Mouse (Mus musculus): ENCODE results near the gene Ncbp1.
A peak's percentile ranks its signal among the peaks of the same experiment; 100 is the strongest.

The Ncbp1 gene

GRCm38 (mm10) chr4:46129311-46130004, 9.0 kb upstream of the Ncbp1 start:
- DNase-seq (ENCODE audit: low read depth, low spot score) = no peak

- peak; percentile 62 for DNase-seq (ENCODE audit: low read depth, low spot score)
These were observed 8.2 kb upstream of the Ncbp1 start for GRCm38 (mm10) chr4:46130221-46130620.

- no peak for DNase-seq (ENCODE audit: low read depth, low spot score)
These were observed 6.6 kb upstream of the Ncbp1 start for GRCm38 (mm10) chr4:46131791-46132190.

GRCm38 (mm10) chr4:46137629-46138286, 655 bp upstream of the Ncbp1 start:
- DNase-seq (ENCODE audit: low read depth, low spot score) = no peak

- peak; percentile 37 for DNase-seq (ENCODE audit: low read depth, low spot score)
These were observed 5.9 kb downstream of the Ncbp1 start for GRCm38 (mm10) chr4:46144323-46144722.

GRCm38 (mm10) chr4:46146881-46147280, 8.5 kb downstream of the Ncbp1 start:
- no peak for DNase-seq (ENCODE audit: low read depth, low spot score)

- peak; percentile 83 for DNase-seq (ENCODE audit: low read depth, low spot score)
These were observed 13.6 kb downstream of the Ncbp1 start for GRCm38 (mm10) chr4:46151903-46152544.

GRCm38 (mm10) chr4:46164027-46164426, 25.6 kb downstream of the Ncbp1 start:
- no peak for DNase-seq (ENCODE audit: low read depth, low spot score)

- no peak for DNase-seq (ENCODE audit: low read depth, low spot score)
These were observed 27.4 kb downstream of the Ncbp1 start for GRCm38 (mm10) chr4:46165831-46166230.

GRCm38 (mm10) chr4:46171761-46172160, 33.3 kb downstream of the Ncbp1 start:
- no peak for DNase-seq (ENCODE audit: low read depth, low spot score)

- no peak for DNase-seq (ENCODE audit: low read depth, low spot score)
These were observed 37.9 kb downstream of the Ncbp1 start for GRCm38 (mm10) chr4:46176313-46176712.

GRCm38 (mm10) chr4:46177018-46177417, 38.6 kb downstream of the Ncbp1 start:
- DNase-seq (ENCODE audit: low read depth, low spot score) = no peak

- DNase-seq (ENCODE audit: low read depth, low spot score) = no peak
These were observed 39.1 kb downstream of the Ncbp1 start for GRCm38 (mm10) chr4:46177496-46177895.

GRCm38 (mm10) chr4:46181168-46181567, 42.8 kb downstream of the Ncbp1 start:
- no peak for DNase-seq (ENCODE audit: low read depth, low spot score)

GRCm38 (mm10) chr4:46182181-46182580, 43.8 kb downstream of the Ncbp1 start:
- DNase-seq (ENCODE audit: low read depth, low spot score) = peak; percentile 53

- no peak for DNase-seq (ENCODE audit: low read depth, low spot score)
These were observed 47.0 kb downstream of the Ncbp1 start for GRCm38 (mm10) chr4:46185423-46185822.

GRCm38 (mm10) chr4:46185890-46186289, 47.5 kb downstream of the Ncbp1 start:
- DNase-seq (ENCODE audit: low read depth, low spot score) = no peak

GRCm38 (mm10) chr4:46186466-46186865, 48.1 kb downstream of the Ncbp1 start:
- no peak for DNase-seq (ENCODE audit: low read depth, low spot score)

- DNase-seq (ENCODE audit: low read depth, low spot score) = peak; percentile 24
These were observed 53.6 kb downstream of the Ncbp1 start for GRCm38 (mm10) chr4:46192011-46192410.

GRCm38 (mm10) chr4:46195781-46196487, 57.5 kb downstream of the Ncbp1 start, which contains the start of gene Xpa:
TSS of gene Xpa (minus strand) at chr4:46196311.
- peak; percentile 97 for DNase-seq (ENCODE audit: low read depth, low spot score)

GRCm38 (mm10) chr4:46196513-46196912, 58.1 kb downstream of the Ncbp1 start:
- no peak for DNase-seq (ENCODE audit: low read depth, low spot score)

GRCm38 (mm10) chr4:46198064-46198463, 59.7 kb downstream of the Ncbp1 start:
- DNase-seq (ENCODE audit: low read depth, low spot score) = no peak
